Mouse (Mus musculus) midbrain, embryonic 14.5 days (tissue): ENCODE results near the gene Xpa. TPM values are rescaled to one million over a fixed set of nuclear protein-coding genes. Genes with fewer than 3 reads are reported as not detected.
A peak's percentile ranks its signal among the peaks of the same experiment; 100 is the strongest.

Source experiments
- ATAC-seq: fragments of 200-750 bp; cut with Nextera tagmentation; 2 replicates; pipeline ENCODE4 v1.8.0; 2017; ENCODE audit warnings: moderate number of reproducible peaks, moderate library complexity; ENCODE audit not compliant: low FRiP score, low TSS enrichment
- DNase-seq: peaks from one replicate; pipeline ENCODE4 v3.0.0-alpha.2; 2015
- H3K27ac ChIP-seq: fragments of 300-500 bp; sonication (generic); replicated peaks from 2 replicates; pipeline ENCODE4 v1.5.1; 2014; ENCODE audit warnings: mild to moderate bottlenecking, low read depth, low read length, moderate library complexity
- H3K27me3 ChIP-seq: fragments of 300-500 bp; sonication (generic); 2 replicates; pipeline ENCODE4 v1.6.1; 2014; ENCODE audit warnings: low read length, control low read depth, mixed read lengths; ENCODE audit not compliant: control insufficient read depth, insufficient read depth
- H3K36me3 ChIP-seq: fragments of 300-500 bp; sonication (generic); 2 replicates; pipeline ENCODE4 v1.6.1; 2014; ENCODE audit warnings: low read length, control low read depth; ENCODE audit not compliant: control insufficient read depth, insufficient read depth
- H3K4me1 ChIP-seq: fragments of 300-500 bp; sonication (generic); 2 replicates; pipeline ENCODE4 v1.6.1; 2014; ENCODE audit warnings: mild to moderate bottlenecking, antibody characterized with exemption, low read length, control low read depth; ENCODE audit not compliant: control insufficient read depth, insufficient read depth
- H3K4me2 ChIP-seq: fragments of 300-500 bp; sonication (generic); 2 replicates; pipeline ENCODE4 v1.6.1; 2014; ENCODE audit warnings: mild to moderate bottlenecking, low read length, moderate library complexity
- H3K4me3 ChIP-seq: fragments of 300-500 bp; sonication (generic); replicated peaks from 2 replicates; pipeline ENCODE4 v1.5.1; 2014; ENCODE audit warnings: low read depth, low read length
- H3K9ac ChIP-seq: fragments of 300-500 bp; sonication (generic); replicated peaks from 2 replicates; pipeline ENCODE4 v1.6.1; 2014; ENCODE audit warnings: mild to moderate bottlenecking, low read length, moderate library complexity
- H3K9me3 ChIP-seq: fragments of 300-500 bp; sonication (generic); 2 replicates; pipeline ENCODE4 v1.6.1; 2016; ENCODE audit warnings: low read length, control low read depth, mixed read lengths; ENCODE audit not compliant: control insufficient read depth
- WGBS: fragments of 180-500 bp; shearing (Covaris S2); extraction: QIAGEN DNeasy Blood & Tissue Kit; methylation state at CpG from one replicate; pipeline ENCODE4 v1.1.7; 2014; 5-methylcytosine and 5-hydroxymethylcytosine counted together
- polyA plus RNA-seq: library from polyadenylated mRNA; unstranded; fragments of >200 nt; fragmentation: Nextera tagmentation; extraction: Ambion mirVana; gene quantifications from 2 replicates; pipeline ENCODE4 v1.2.1, GENCODE M21; 2014

Gene Xpa
- polyA plus RNA-seq, 1 experiment from 2014 or later: 34.5 TPM

DNA sequence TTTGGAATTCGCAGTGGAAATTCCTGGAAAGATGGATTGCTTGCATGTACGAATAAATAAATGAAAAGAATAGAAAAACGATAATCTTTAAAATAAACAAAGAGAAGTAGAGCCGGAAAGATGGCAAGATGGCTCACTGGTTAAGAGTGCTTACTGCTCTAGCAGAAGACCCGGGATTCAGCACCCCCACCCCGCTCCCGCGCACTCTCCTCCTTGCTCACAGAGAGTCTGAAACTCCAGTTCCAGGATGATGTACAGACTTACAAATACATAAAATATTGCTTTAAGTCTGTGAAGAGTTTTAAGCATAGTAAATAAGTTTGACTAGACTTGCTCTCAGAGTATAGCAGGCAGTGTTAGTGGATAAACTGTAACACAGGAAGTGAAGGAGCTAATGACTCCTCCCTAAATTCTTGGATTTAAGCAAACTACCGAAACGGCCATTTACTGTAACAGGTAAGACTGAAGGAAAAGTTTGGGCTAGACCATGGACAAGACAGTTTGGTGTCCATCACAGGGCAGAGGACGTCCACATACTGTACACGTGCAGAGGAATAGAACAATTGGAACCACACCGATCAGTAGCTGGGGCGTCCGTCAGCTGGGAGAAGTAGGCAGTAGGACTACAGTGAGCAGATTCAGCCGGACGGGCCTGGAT, 58.4 kb downstream of the Xpa start:
- Histone ChIP-seq H3K27me3 (no peaks in the 10 kb centered on the region), H3K4me1 (peaks cover 16% of the 10 kb centered on the region), H3K4me3 (peak overlapping the region; percentile 84), H3K4me2 (peak overlapping the region; percentile 76), H3K36me3 (peaks cover 25% of the 10 kb centered on the region), H3K9me3 (no peaks in the 10 kb centered on the region), H3K9ac (peak overlapping the region; percentile 88), H3K27ac (peak overlapping the region; percentile 96)
- WGBS: 8% methylated on average over 17 of the region's 17 CpGs
- peak; percentile 73 for ATAC-seq
- DNase-seq: peak; percentile 34

DNA sequence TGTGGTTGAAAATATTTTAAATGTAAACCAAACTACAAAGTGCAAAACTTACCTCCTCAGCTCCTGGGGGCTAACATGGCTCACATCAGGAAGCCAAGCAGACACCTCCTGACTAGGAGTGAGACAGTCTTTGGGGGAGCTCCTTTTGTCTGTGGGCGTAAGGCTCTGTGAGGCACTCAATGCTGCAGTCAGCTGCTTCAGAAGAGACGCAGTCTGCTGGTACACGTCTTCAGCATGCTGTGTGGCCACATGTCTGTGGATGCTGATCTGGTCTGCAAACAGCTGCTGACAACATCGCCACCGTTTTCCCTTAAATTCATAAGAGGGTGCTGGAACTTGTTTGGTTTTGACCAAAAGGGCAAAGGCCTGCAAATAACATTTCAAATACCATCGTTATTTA, 64.3 kb downstream of the Xpa start:
- Histone ChIP-seq H3K36me3 (peaks cover 72% of the 10 kb centered on the region), H3K4me2 (no peak overlapping the region), H3K4me1 (no peaks in the 10 kb centered on the region), H3K9ac (no peak overlapping the region), H3K9me3 (no peaks in the 10 kb centered on the region), H3K27me3 (no peaks in the 10 kb centered on the region), H3K4me3 (no peak overlapping the region), H3K27ac (no peak overlapping the region)
- ATAC-seq: no peak
- 87% methylated on average over 6 of the region's 6 CpGs for WGBS
- DNase-seq: no peak

DNA sequence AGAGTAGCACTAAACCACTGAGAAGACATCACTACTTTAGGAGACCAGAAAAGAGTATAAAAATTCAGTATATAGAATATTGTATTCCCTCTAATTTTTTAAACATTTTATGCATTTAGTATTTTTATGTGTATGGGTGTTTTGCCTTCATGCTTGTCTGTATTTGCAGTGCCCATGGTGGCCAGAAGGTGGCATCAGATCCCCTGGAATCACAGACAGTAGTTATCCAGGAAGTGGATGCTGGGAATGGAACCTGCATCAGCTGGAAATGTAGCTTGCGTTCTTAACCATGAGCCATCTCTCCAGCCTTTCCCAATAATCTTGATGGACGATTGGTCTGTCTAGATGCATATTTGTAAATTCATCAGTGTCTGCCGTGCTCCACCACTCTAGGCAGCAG, 65.9 kb downstream of the Xpa start:
- Histone ChIP-seq H3K9ac (no peak overlapping the region), H3K9me3 (no peaks in the 10 kb centered on the region), H3K4me2 (no peak overlapping the region), H3K36me3 (peaks cover 81% of the 10 kb centered on the region), H3K4me1 (no peaks in the 10 kb centered on the region), H3K27me3 (no peaks in the 10 kb centered on the region), H3K27ac (no peak overlapping the region), H3K4me3 (no peak overlapping the region)
- no peak for ATAC-seq
- DNase-seq: peak; percentile 76
- WGBS: 71% methylated on average over 3 of the region's 3 CpGs

DNA sequence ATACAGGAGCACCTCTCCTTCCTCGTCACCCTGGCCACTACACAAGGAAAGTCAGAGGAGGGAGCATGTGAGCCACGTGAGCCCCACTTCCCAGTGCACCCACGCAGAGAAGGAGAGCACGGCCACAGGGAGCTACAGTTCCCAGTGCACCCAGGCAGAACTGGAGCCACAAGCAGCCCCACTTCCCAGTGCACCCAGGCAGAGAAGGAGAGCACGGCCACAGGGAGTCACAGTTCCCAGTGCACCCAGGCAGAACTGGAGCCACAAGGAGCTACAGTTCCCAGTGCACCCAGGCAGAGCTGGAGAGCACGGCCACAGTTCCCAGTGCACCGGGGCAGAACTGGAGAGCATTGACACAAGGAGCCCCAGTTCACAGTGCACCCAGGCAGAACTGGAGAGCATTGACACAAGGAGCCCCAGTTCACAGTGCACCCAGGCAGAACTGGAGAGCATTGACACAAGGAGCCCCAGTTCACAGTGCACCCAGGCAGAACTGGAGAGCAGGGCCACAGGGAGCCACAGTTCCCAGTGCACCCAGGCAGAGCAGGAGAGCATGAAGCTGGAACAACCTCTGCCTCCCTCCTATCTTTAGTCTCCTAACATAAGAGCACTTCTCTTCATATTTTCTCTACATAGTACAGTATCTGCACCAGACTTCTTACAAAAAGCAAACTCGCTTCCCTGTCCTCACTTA, 66.7 kb downstream of the Xpa start:
- no peak for DNase-seq
- Histone ChIP-seq H3K4me3 (no peak overlapping the region), H3K9me3 (no peaks in the 10 kb centered on the region), H3K4me1 (no peaks in the 10 kb centered on the region), H3K36me3 (peaks cover 82% of the 10 kb centered on the region), H3K27ac (no peak overlapping the region), H3K4me2 (no peak overlapping the region), H3K9ac (no peak overlapping the region), H3K27me3 (no peaks in the 10 kb centered on the region)
- 76% methylated on average over 8 of the region's 8 CpGs for WGBS
- no peak for ATAC-seq

DNA sequence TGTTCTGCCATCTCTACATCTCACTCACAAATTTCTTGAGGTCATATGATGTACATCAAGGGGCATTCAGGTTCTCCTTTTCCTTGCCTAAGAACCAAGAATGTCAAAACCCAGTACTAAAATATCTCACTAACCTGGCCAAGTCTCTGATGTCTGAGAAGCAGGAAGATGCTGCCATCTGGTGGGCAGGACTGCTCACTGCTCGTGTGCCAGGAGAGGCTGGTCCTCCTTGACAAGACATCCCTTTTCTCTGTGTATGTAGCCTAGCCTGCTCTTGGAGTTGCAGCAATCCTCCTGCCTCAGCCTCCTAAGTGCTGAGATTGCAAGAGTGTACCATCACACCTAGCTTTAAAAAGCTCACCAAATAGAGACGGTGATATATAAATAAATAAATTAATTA, 69.6 kb downstream of the Xpa start:
- Histone ChIP-seq H3K27ac (no peak overlapping the region), H3K27me3 (no peaks in the 10 kb centered on the region), H3K4me3 (no peak overlapping the region), H3K36me3 (peaks cover 84% of the 10 kb centered on the region), H3K4me1 (no peaks in the 10 kb centered on the region), H3K4me2 (no peak overlapping the region), H3K9ac (no peak overlapping the region), H3K9me3 (no peaks in the 10 kb centered on the region)
- WGBS: 54% methylated on average over 2 of the region's 2 CpGs
- DNase-seq: peak; percentile 91
- ATAC-seq: no peak

DNA sequence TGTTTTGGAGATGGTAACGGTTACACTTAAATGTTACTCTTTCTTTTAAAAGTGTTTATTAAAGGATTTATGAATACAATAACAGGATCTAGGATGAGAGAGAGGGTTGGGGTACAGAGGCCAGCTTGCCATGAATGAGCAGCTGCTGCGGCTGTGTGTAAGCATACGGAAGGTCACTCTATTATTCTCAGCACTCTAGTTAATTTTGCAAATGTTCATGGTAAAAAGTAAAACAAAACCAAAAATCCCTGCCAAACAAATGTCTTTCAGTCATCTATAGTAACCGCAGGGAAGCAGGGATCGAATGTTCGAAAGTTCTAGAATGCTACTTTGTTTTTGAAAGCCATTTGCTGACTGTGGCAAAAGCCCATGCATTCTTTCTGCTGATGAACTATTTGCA, 72.8 kb downstream of the Xpa start:
- H3K9ac ChIP-seq: no peak overlapping the region
- H3K9me3 ChIP-seq: no peaks in the 10 kb centered on the region
- no peak overlapping the region for H3K27ac ChIP-seq
- DNase-seq: no peak
- H3K36me3 ChIP-seq: peaks cover 89% of the 10 kb centered on the region
- ATAC-seq: no peak
- no peaks in the 10 kb centered on the region for H3K4me1 ChIP-seq
- H3K27me3 ChIP-seq: no peaks in the 10 kb centered on the region
- H3K4me2 ChIP-seq: no peak overlapping the region
- 96% methylated on average over 6 of the region's 6 CpGs for WGBS
- H3K4me3 ChIP-seq: no peak overlapping the region

DNA sequence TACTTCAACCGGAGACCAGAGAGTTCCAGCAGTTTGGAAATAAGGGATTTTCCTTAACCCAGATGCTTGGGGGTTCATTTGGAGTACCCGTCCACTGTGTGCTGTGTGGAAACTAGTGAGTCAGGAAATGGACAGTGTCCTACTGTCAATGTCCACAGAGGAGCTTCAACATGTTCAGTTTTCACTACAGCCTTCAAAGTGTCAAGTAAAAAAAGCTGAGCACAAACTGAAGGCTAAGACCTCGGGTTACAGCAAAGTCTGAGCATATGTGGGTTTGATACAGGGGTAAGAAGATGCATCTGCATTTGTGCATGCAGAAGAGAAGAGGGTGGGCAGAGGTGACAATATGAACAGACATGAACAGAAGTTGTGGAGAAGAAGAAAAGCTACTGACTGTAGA, 75.3 kb downstream of the Xpa start:
- Histone ChIP-seq H3K27ac (no peak overlapping the region), H3K9me3 (no peaks in the 10 kb centered on the region), H3K36me3 (peaks cover 100% of the 10 kb centered on the region), H3K4me3 (no peak overlapping the region), H3K4me2 (no peak overlapping the region), H3K9ac (no peak overlapping the region), H3K27me3 (no peaks in the 10 kb centered on the region), H3K4me1 (no peaks in the 10 kb centered on the region)
- ATAC-seq (no peak), DNase-seq (no peak)
- WGBS: 89% methylated on average over 3 of the region's 3 CpGs

DNA sequence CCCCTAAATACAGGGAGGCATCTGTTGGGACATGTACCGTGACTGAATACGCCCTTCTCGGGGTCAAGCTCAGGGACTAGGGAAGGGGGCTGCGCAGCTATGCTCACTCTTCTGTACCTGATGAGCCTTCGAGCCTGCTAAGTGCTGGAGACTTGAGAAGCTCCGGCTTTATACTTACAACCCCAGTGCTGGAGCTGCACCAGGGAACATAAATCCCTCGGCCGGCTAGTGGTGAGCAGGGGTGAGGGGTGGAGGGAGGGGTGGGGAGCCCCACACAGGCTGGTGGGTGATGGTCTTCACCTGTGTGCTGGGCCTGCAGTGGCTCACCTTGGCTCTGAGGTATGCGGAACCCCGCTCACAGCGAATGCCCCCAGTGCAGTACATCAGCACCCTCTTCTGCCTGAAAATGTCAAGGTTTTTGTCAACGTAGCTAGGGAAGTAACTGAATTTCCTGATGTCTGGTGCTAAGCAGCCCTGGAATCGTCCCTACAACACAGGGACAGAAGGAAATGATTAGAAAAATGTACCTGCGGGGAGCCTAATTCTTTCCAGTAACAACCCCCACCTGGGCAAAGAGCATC, 76.5 kb downstream of the Xpa start:
- no peaks in the 10 kb centered on the region for H3K27me3 ChIP-seq
- H3K36me3 ChIP-seq: peaks cover 98% of the 10 kb centered on the region
- DNase-seq (no peak), ATAC-seq (no peak)
- H3K4me2 ChIP-seq: no peak overlapping the region
- H3K4me3 ChIP-seq: no peak overlapping the region
- H3K4me1 ChIP-seq: no peaks in the 10 kb centered on the region
- 92% methylated on average over 14 of the region's 14 CpGs for WGBS
- no peak overlapping the region for H3K9ac ChIP-seq
- H3K27ac ChIP-seq: no peak overlapping the region
- no peaks in the 10 kb centered on the region for H3K9me3 ChIP-seq

DNA sequence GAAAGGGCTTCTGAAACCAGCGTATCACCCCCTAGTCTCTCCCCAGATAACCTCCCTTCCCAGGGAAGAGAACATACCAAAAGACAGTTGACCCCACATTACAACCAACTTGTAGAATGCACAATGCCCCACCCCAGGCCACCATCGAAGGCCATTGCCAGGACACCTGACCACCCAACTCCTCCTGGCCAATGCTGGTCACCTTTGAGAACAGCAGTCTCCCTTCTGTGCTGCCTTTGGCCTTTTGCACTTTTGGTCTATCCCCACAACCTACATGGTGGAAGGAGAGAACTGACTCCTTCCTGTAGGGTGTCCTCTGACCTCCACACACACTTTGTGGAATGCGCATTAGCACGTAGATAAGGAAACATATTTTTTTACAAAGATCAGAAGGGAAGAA, 78.6 kb downstream of the Xpa start:
- 98% methylated on average over 4 of the region's 4 CpGs for WGBS
- Histone ChIP-seq H3K4me3 (no peak overlapping the region), H3K36me3 (peaks cover 88% of the 10 kb centered on the region), H3K4me2 (no peak overlapping the region), H3K4me1 (no peaks in the 10 kb centered on the region), H3K27me3 (no peaks in the 10 kb centered on the region), H3K9me3 (no peaks in the 10 kb centered on the region), H3K9ac (no peak overlapping the region), H3K27ac (no peak overlapping the region)
- DNase-seq (no peak), ATAC-seq (no peak)
